Mouse (Mus musculus) adipocyte (in vitro differentiated cells): Measurements from ENCODE around the gene Ssr1.

Source experiments
- DNase-seq: peaks from one replicate; pipeline ENCODE4 v3.0.0-alpha.2; 2016; ENCODE audit warnings: low spot score

The Ssr1 gene

DNA sequence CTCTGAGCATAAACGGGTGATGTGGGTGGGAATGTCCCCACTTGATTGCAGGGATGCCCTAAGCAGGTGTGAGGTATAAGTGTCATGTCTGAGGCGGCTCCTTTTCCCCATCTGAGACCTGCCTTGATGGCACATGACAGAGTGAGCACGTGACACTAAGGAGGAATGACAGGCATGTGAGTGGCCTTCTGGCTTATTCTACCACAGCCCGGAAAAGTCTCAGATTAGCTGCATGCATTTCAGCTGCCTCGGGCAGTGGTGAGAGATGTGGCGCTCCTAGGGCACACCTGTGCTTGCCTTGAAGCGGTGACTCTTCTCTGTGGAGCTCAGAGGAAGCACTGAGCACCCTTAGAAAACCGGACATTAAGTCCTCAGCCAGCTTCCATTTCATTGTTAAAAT is 48.6 kb downstream of the Ssr1 start:
- DNase-seq: no peak

GRCm38 (mm10) chr13:37944306-37944705 is 49.7 kb downstream of the Ssr1 start:
- peak; percentile 74 for DNase-seq

DNA sequence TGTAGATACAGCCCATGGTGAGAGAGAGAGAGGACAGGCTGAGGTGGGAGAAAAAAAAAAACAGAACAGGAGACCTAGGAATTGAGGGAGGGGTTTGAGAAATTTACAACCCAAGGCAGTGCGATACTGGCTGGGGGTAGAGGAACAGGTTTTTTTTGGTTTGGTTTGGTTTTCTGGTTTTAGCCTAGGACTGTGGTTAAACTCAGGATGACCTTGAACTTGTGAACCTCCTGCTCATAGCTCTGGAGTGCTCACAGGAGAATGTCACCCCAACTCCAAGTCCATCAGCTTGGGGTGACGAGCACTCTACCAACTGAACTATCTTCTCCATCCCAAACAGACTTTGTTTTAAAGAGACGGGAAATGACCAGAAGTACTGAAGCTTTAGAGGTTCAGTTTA is 50.6 kb downstream of the Ssr1 start:
- DNase-seq: no peak

GRCm38 (mm10) chr13:37942887-37943331 is 51.1 kb downstream of the Ssr1 start:
- DNase-seq: no peak

GRCm38 (mm10) chr13:37941950-37942886 is 51.8 kb downstream of the Ssr1 start:
- peak; percentile 85 for DNase-seq

GRCm38 (mm10) chr13:37941138-37941645 is 52.8 kb downstream of the Ssr1 start:
- DNase-seq: no peak

DNA sequence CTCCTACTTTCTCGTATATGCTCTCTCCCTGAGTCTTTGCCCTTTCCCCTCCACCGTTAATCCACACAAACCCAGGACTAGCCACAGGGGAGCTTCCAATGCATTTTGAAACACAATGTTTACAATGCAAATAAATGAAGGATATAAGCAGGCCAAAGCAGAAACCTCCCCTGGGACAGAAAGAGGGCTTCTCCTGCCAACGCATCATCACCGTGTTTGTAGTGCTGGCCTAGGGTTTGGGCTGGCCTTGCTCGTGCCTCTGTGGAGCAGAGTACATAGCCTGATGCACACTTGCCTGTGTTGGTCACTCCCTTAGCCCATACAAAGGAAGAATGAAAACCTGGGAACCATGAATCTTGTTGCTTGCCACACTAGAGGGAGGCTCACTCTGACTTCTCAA is 53.4 kb downstream of the Ssr1 start:
- DNase-seq: peak; percentile 80

- no peak for DNase-seq
These were observed 53.9 kb downstream of the Ssr1 start for GRCm38 (mm10) chr13:37940167-37940566.

DNA sequence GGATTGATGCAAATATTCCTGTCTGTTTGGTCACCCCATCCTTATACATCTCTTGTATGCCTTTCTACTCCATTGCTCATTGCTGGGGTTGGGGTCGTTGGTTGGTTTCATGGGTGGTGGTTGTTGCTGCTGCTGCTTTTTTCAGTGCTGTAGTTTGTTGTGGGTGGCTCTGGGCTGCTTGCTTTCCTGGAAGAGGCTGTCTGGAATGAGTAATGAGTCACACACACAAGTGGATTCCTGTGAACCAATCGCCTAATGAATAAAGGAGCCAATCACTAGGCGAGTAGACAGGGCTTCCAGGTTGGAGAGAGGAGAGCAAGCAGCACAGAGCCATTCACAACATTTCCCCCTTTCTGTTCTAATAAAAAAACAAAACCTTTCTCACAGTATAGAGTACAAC is 57.7 kb downstream of the Ssr1 start:
- peak; percentile 41 for DNase-seq

DNA sequence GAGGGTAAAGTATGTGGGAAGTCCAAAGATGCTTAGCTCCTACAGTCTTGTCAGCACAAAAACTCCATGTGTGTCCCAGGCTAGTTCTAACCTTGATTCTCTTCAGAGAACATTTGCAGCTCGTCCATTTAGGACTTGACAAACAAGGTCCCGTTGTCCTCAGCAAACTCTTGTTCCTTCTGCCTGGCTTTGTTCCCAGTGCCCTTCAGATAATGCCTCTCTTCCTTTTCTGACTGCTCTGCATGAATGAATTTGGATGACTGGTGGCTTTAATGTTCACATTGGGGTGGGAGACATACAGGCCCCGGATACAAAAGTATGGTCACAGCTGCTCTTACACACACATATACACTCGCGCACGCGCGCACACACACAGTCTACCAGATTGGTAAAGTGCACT is 59.1 kb downstream of the Ssr1 start:
- peak; percentile 46 for DNase-seq

DNA sequence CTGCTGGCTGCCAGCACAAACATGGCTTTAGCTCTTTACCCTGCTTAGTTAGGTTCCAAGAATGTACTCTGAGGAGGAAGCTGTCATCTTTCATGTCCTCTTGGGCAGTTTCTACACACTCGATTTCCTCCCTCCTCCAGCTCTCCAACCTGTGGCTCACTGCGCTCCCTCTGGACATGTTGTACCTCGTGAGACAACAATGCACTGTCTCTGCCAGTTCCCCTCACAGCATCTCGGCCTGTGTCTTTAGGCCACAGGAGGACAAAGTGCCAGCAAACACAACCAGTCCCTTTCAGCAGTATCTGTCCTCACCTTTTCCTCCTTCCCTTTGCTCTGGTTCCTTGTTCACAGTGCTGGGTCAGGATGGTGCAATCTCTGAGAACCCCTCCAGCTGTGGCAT is 59.9 kb downstream of the Ssr1 start:
- DNase-seq: peak; percentile 60

GRCm38 (mm10) chr13:37931210-37931922 is 62.7 kb downstream of the Ssr1 start:
- no peak for DNase-seq

- DNase-seq: no peak
These were observed 63.4 kb downstream of the Ssr1 start for GRCm38 (mm10) chr13:37930621-37931020.

DNA sequence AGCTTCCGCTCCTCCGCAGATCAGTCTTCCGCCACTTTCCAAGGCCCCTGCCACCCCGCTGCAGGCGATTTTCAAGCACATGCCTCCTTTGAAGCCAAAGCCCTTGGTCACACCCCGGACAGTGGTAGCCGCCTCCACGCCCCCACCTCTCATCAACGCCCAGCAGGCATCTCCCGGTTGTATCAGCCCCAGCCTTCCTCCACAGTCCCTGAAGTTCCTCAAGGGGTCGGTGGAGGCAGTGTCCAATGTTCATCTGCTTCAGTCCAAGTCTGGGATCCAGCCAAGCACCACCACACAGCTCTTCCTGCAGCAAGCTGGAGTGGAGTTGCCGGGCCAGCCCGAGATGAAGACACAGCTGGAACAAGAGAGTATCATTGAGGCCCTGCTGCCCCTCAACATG is 63.9 kb downstream of the Ssr1 start:
- DNase-seq: no peak

DNA sequence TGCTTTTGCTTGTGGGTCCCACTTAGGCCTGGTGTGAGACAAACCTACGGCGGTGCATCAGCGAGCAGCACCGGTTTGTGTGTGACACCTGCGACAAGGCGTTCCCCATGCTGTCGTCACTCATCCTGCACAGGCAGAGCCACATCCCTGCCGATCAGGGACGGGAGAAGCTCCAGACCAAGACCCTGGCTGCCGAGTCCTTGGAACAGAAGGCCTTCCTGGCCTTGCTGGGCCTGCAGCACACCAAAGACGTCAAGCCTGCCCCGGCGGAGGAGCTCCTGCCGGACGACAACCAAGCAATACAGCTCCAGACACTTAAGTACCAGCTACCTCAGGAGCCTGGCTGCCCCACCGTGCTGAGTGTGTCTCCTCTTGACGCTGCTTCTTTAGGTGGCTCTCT is 64.5 kb downstream of the Ssr1 start:
- DNase-seq: no peak

- no peak for DNase-seq
These were observed 67.6 kb downstream of the Ssr1 start for GRCm38 (mm10) chr13:37926394-37926793.

- DNase-seq: peak; percentile 85
These were observed 69.5 kb downstream of the Ssr1 start for GRCm38 (mm10) chr13:37924461-37924948.

GRCm38 (mm10) chr13:37923643-37924460 is 70.2 kb downstream of the Ssr1 start:
- DNase-seq: no peak

- no peak for DNase-seq
These were observed 70.9 kb downstream of the Ssr1 start for GRCm38 (mm10) chr13:37923091-37923490.

GRCm38 (mm10) chr13:37920727-37921126 is 73.3 kb downstream of the Ssr1 start:
- peak; percentile 48 for DNase-seq

- DNase-seq: peak; percentile 34
These were observed 74.2 kb downstream of the Ssr1 start for GRCm38 (mm10) chr13:37919711-37920277.
